Mouse (Mus musculus): Measurements from ENCODE around the gene Tenm3. TPM values are rescaled to one million over a fixed set of nuclear protein-coding genes. Genes with fewer than 3 reads are reported as not detected.
"Not testable (repeated sequence)": the region's sequence is repeated elsewhere in the genome, so short reads cannot be mapped to it uniquely, and the experiment has no call there.

The Tenm3 gene
- polyA plus RNA-seq, 1 experiment from 2014 or later, result 49.6 TPM

DNA sequence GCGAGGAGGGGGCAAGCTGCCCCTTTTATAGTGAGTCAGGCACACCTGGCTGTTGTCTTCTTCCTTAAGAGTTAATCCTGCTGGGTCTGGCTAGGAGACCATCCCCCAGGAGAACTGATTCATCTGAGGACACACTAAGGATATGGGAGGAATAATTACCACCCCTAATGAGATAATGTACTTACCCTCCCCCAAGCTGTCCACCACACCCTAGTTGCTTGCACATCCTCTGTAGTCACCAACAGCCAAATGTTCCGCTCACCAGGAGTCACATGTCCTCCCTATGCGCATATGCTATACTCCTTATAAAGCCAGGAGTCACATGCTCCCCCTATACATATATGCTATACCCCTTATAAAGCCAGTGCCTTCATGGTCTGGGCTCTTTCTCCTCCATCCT, 662.8 kb downstream of the Tenm3 start:
- H3K4me2 ChIP-seq, result no peak overlapping the region
- H3K9me3 ChIP-seq, result no peaks in the 10 kb centered on the region
- H3K4me1 ChIP-seq, result peaks cover 5% of the 10 kb centered on the region; the same call in 1 of the 2 replicates
- no peak overlapping the region for H3K4me3 ChIP-seq
- H3K9ac ChIP-seq, result no peak overlapping the region
- 94% methylated on average over 3 of the region's 3 CpGs for WGBS
- H3K36me3 ChIP-seq (replicated peaks), result no peaks in the 10 kb centered on the region
- no peak for ATAC-seq (replicated peaks)
- no peaks in the 10 kb centered on the region for H3K27me3 ChIP-seq (replicated peaks)
- H3K27ac ChIP-seq, result no peak overlapping the region

DNA sequence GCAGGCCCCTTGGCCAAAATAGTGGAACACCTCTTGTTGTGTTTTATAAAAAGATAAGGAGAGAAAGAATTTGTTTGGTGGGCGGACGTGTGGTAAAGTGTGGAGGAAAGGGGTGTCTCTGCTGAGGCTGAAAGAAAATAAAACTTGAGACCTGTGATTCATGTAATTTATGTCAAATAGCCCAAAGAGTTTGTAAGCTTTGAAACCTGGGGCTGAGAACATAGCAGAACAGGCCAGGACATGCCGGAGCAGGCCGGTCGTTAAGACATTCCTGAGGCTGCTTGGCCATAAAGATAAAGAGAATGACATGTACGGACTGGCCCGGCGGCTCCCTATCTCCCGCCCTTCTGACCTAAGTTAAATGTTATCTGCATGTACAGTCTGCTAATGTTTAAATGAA, 663.6 kb downstream of the Tenm3 start:
- H3K9me3 ChIP-seq; H3K27ac ChIP-seq; ATAC-seq (replicated peaks); H3K36me3 ChIP-seq (replicated peaks); H3K4me2 ChIP-seq; H3K9ac ChIP-seq; H3K4me3 ChIP-seq; H3K27me3 ChIP-seq (replicated peaks); H3K4me1 ChIP-seq: not testable (repeated sequence)
- WGBS, result 95% methylated on average over 9 of the region's 9 CpGs

DNA sequence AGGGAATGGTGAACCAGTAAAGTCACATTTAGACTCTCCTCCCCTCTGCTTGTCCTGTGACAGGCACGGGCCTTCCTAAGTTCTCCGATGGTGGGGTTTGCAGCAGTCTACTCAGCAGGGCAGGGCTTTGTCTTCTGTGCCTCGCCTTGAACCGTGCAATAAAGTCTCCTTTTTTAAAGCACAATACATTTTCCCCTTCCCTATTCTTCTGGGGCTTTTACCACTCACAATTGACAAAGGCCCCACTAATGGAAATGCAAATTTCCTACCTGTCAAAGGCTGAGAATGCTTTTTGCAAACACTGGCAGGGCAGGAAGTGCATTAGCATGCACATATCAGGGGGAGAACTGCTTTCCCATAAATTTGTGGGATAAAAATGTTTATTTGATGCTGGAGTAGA, 664.8 kb downstream of the Tenm3 start:
- no peak overlapping the region for H3K27ac ChIP-seq
- peaks cover 5% of the 10 kb centered on the region; the same call in 1 of the 2 replicates for H3K4me1 ChIP-seq
- 9% methylated on average over 4 of the region's 4 CpGs for WGBS
- H3K9ac ChIP-seq, result no peak overlapping the region
- no peak overlapping the region for H3K4me3 ChIP-seq
- no peaks in the 10 kb centered on the region for H3K36me3 ChIP-seq (replicated peaks)
- ATAC-seq (replicated peaks), result peak; percentile 42
- H3K27me3 ChIP-seq (replicated peaks), result no peaks in the 10 kb centered on the region
- H3K4me2 ChIP-seq, result no peak overlapping the region
- no peaks in the 10 kb centered on the region for H3K9me3 ChIP-seq

DNA sequence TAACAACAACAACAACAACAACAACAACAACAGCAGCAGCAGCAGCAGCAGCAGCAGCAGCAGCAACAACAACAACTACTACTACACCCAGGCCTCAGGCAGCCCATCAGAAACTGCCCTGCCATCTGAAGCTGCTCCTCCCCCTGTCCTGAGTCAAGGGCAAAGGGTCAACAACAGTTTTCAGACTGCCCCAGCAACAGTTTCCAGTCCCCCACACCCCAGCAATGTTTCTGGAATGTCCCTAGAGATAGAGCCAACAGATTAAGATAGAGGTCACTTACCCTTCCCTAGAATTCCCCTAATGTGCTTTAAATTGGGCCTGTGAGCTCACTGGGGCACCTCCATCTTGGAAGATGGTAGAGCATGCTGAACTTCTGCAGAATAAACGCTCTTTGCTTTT, 665.9 kb downstream of the Tenm3 start:
- Histone ChIP-seq H3K36me3 (replicated peaks) (no peaks in the 10 kb centered on the region), H3K4me2 (no peak overlapping the region), H3K27ac (no peak overlapping the region), H3K9me3 (no peaks in the 10 kb centered on the region), H3K4me3 (no peak overlapping the region), H3K9ac (no peak overlapping the region), H3K4me1 (peaks cover 5% of the 10 kb centered on the region; the same call in 1 of the 2 replicates), H3K27me3 (replicated peaks) (no peaks in the 10 kb centered on the region)
- no peak for ATAC-seq (replicated peaks)
- 97% methylated on average over 1 of the region's 1 CpGs for WGBS
